Mouse (Mus musculus): Measurements from ENCODE around the gene Slc22a18.
A peak's percentile ranks its signal among the peaks of the same experiment; 100 is the strongest.

- TF ChIP-seq EP300 (IDR thresholded peaks at IDR 0.05; ENCODE audit: low read depth in 1 of 2, low read length in 2 of 2): no peak
- TF ChIP-seq POLR2A (IDR thresholded peaks at IDR 0.05; ENCODE audit: control insufficient read depth in 1 of 2, insufficient read depth in 1 of 2, low read depth in 1 of 2, low read length in 2 of 2, poor library complexity in 1 of 2): no peak
- TF ChIP-seq TCF12 (IDR thresholded peaks at IDR 0.05; ENCODE audit: low read depth, low read length): no peak
- TF ChIP-seq USF2 (IDR thresholded peaks at IDR 0.05; ENCODE audit: borderline replicate concordance in 1 of 2, insufficient read depth in 1 of 2, low read depth in 1 of 2, low read length in 2 of 2): no peak
- TF ChIP-seq CTCF (IDR thresholded peaks at IDR 0.05 in 2 of 3, conservative IDR thresholded peaks at IDR 0.05 in 1 of 3; ENCODE audit: control insufficient read depth in 1 of 3, insufficient read depth in 1 of 3, low read depth in 2 of 3, low read length in 3 of 3, poor library complexity in 1 of 3, severe bottlenecking in 1 of 3): peak in 2 of 3 experiments; percentile 39 to 67; a peak in 5 of 6 replicates
- no peak for TF ChIP-seq CHD1 (IDR thresholded peaks at IDR 0.05; ENCODE audit: low read depth, low read length)
- TF ChIP-seq HCFC1 (IDR thresholded peaks at IDR 0.05; ENCODE audit: low read depth, low read length): no peak
- TF ChIP-seq KAT2A (conservative IDR thresholded peaks at IDR 0.05; ENCODE audit: low read depth, low read length): no peak
- TF ChIP-seq RAD21 (IDR thresholded peaks at IDR 0.05; ENCODE audit: low read depth, low read length): peak; percentile 66
- TF ChIP-seq RCOR1 (IDR thresholded peaks at IDR 0.05; ENCODE audit: low read depth, low read length): no peak
- TF ChIP-seq MYC (IDR thresholded peaks at IDR 0.05; ENCODE audit: low read depth, low read length): no peak
- TF ChIP-seq POLR2AphosphoS5 (IDR thresholded peaks at IDR 0.05; ENCODE audit: borderline replicate concordance, low read depth, low read length): no peak
- no peak for TF ChIP-seq MAZ (IDR thresholded peaks at IDR 0.05; ENCODE audit: low read depth, low read length)
Measured at GRCm38 (mm10) chr7:143510593-143511334, 37.2 kb downstream of the Slc22a18 start.
